Mouse (Mus musculus) embryonic fibroblast, embryonic 13.5 days (primary cell): ENCODE measurements around the gene Sap30bp.

Experiments used
- CTCF ChIP-seq: IDR thresholded peaks from 2 replicates; pipeline ENCODE4 v1.5.1; 2011; ENCODE audit warnings: mild to moderate bottlenecking, control low read depth, low read length, moderate library complexity, borderline replicate concordance; ENCODE audit not compliant: insufficient read depth
- POLR2A ChIP-seq: IDR thresholded peaks from 2 replicates; pipeline ENCODE4 v1.6.1; 2011; ENCODE audit warnings: low read depth, mild to moderate bottlenecking, control low read depth, low read length, moderate library complexity

GRCm38 (mm10) chr11:115899486-115900266, 33.4 kb upstream of the Sap30bp start, which contains the start of gene Smim5:
- TF ChIP-seq POLR2A = no peak
- TF ChIP-seq CTCF = no peak
